ENCODE assay signal across 14 mouse cellular contexts in the genomic region with DNA sequence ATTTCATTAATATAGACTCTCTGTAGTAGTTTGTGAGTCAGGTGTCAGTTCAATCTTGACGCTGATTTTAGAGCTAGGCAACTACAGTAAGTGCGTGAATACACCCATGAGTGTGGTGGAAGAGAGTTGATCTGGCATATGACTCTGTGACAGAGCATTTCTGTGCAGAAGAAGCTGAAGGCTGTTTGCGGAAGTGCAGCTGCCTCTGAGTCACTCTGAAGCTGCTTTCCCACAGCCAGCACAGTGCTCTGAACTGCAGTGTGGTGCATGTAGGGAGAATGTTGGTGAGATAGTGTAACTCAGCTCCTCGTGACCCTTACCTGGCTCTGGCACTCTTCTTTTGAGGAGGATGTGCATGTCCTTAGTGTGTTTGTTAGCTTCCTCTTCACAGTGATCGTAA.
DNase-seq lines count a peak whose midpoint lies in the region.
"Had no signal": no experiment of that assay in that cellular context is flagged by ENCODE, and none has a peak within 500 bp of the region (broad histone marks: within the 10 kb centered on the region; RNA-seq: fewer than 3 reads in every experiment).

No protein-coding gene starts in this region.

- intact Hi-C loops in left cerebral cortex, postnatal 14 days (cut with DNase I), result no loop called here

- DNase-seq in left cerebral cortex, postnatal 14 days (ENCODE audit: low spot score in 2 of 2), result peak; percentile 8 to 10
- DNase-seq in left cerebral cortex, adult 8-10 months (ENCODE audit: low spot score in 2 of 2), result no peak
- DNase-seq in brain, adult 2 months (ENCODE audit: low read depth, low spot score), result peak; percentile 60
- DNase-seq in frontal cortex, postnatal 36 days (ENCODE audit: low spot score in 2 of 2), result peak; percentile 3 to 5
- peak; percentile 2 for DNase-seq in telencephalon, adult 2 months (ENCODE audit: low read depth, low spot score)
- no peak for DNase-seq in B cell, adult 2 months
- DNase-seq: adrenal gland, adult 8-10 months; adrenal gland, postnatal 36 days; cerebellum, adult 11 months; cerebellum, adult 8-10 months; cerebellum, postnatal 14 days; gastrocnemius, postnatal 14 days; heart, adult 2 months; heart, postnatal 14 days had no signal

Comparison
In these comparisons a context has a peak if more than half of its experiments do, and no peak if none do; other contexts are left out.
1. DNase-seq: peak in left cerebral cortex, postnatal 14 days (2 of 2), brain, adult 2 months (single experiment), frontal cortex, postnatal 36 days (2 of 2) and telencephalon, adult 2 months (single experiment); none in left cerebral cortex, adult 8-10 months (0 of 2) and B cell, adult 2 months (0 of 2).